Mouse (Mus musculus): ENCODE results near the gene Yars. TPM values are rescaled to one million over a fixed set of nuclear protein-coding genes. Genes with fewer than 3 reads are reported as not detected.

The Yars gene
- polyA plus RNA-seq, 1 experiment from 2014 or later = 98.9 TPM

GRCm38 (mm10) chr4:129238579-129239016 lies 49.0 kb downstream of the Yars start:
- under 1% methylated on average over 23 of the region's 23 CpGs for WGBS
- Histone ChIP-seq H3K36me3 (0 out of 2 replicates have a peak, but pooled peaks cover 2% of the 10 kb centered on the region), H3K4me1 (peaks cover 59% of the 10 kb centered on the region), H3K9me3 (replicated peaks) (no peaks in the 10 kb centered on the region), H3K4me3 (peak overlapping the region; percentile 78), H3K27ac (peak overlapping the region; percentile 83), H3K27me3 (ENCODE audit: low read depth, poor library complexity, severe bottlenecking) (peaks cover 19% of the 10 kb centered on the region)
- DNase-seq (ENCODE audit: low spot score) = no peak

- Histone ChIP-seq H3K9me3 (replicated peaks) (no peaks in the 10 kb centered on the region), H3K27ac (peak overlapping the region; percentile 83), H3K36me3 (0 out of 2 replicates have a peak, but pooled peaks cover 2% of the 10 kb centered on the region), H3K4me1 (peaks cover 59% of the 10 kb centered on the region), H3K4me3 (peak overlapping the region; percentile 78), H3K27me3 (ENCODE audit: low read depth, poor library complexity, severe bottlenecking) (peaks cover 19% of the 10 kb centered on the region)
- 0% methylated on average over 25 of the region's 29 CpGs for WGBS
- DNase-seq (ENCODE audit: low spot score) = peak; percentile 91
These were observed 49.5 kb downstream of the Yars start for GRCm38 (mm10) chr4:129239075-129239474.

- Histone ChIP-seq H3K36me3 (0 out of 2 replicates have a peak, but pooled peaks cover 2% of the 10 kb centered on the region), H3K4me3 (no peak overlapping the region), H3K27me3 (ENCODE audit: low read depth, poor library complexity, severe bottlenecking) (peaks cover 46% of the 10 kb centered on the region), H3K9me3 (replicated peaks) (no peaks in the 10 kb centered on the region), H3K27ac (peak overlapping the region; percentile 72), H3K4me1 (peaks cover 43% of the 10 kb centered on the region)
- 40% methylated on average over 7 of the region's 7 CpGs for WGBS
- DNase-seq (ENCODE audit: low spot score) = peak; percentile 34
These were observed 52.3 kb downstream of the Yars start for GRCm38 (mm10) chr4:129241898-129242297.

GRCm38 (mm10) chr4:129242327-129242726 lies 52.8 kb downstream of the Yars start:
- no peak overlapping the region for H3K4me3 ChIP-seq
- 39% methylated on average over 4 of the region's 4 CpGs for WGBS
- peaks cover 39% of the 10 kb centered on the region for H3K4me1 ChIP-seq
- no peaks in the 10 kb centered on the region for H3K9me3 ChIP-seq (replicated peaks)
- peak overlapping the region; percentile 72 for H3K27ac ChIP-seq
- no peak for DNase-seq (ENCODE audit: low spot score)
- peaks cover 46% of the 10 kb centered on the region for H3K27me3 ChIP-seq (ENCODE audit: low read depth, poor library complexity, severe bottlenecking)
- H3K36me3 ChIP-seq = 0 out of 2 replicates have a peak, but pooled peaks cover 2% of the 10 kb centered on the region

GRCm38 (mm10) chr4:129242761-129243160 lies 53.2 kb downstream of the Yars start:
- 0 out of 2 replicates have a peak overlapping the region, but pooled peaks have one; percentile 72 for H3K27ac ChIP-seq
- peak; percentile 55 for DNase-seq (ENCODE audit: low spot score)
- peaks cover 36% of the 10 kb centered on the region for H3K4me1 ChIP-seq
- no peaks in the 10 kb centered on the region for H3K9me3 ChIP-seq (replicated peaks)
- no peak overlapping the region for H3K4me3 ChIP-seq
- H3K27me3 ChIP-seq (ENCODE audit: low read depth, poor library complexity, severe bottlenecking) = peaks cover 46% of the 10 kb centered on the region
- 26% methylated on average over 4 of the region's 4 CpGs for WGBS
- H3K36me3 ChIP-seq = 0 out of 2 replicates have a peak, but pooled peaks cover 2% of the 10 kb centered on the region

- H3K4me3 ChIP-seq = no peak overlapping the region
- WGBS = 81% methylated on average over 4 of the region's 4 CpGs
- H3K9me3 ChIP-seq (replicated peaks) = no peaks in the 10 kb centered on the region
- no peaks in the 10 kb centered on the region for H3K36me3 ChIP-seq
- H3K27me3 ChIP-seq (ENCODE audit: low read depth, poor library complexity, severe bottlenecking) = peaks cover 61% of the 10 kb centered on the region
- DNase-seq (ENCODE audit: low spot score) = no peak
- no peak overlapping the region for H3K27ac ChIP-seq
- peaks cover 30% of the 10 kb centered on the region for H3K4me1 ChIP-seq
These were observed 55.2 kb downstream of the Yars start for GRCm38 (mm10) chr4:129244802-129245201.

GRCm38 (mm10) chr4:129246360-129247301 lies 57.1 kb downstream of the Yars start:
- no peaks in the 10 kb centered on the region for H3K36me3 ChIP-seq
- H3K4me1 ChIP-seq = peaks cover 43% of the 10 kb centered on the region
- DNase-seq (ENCODE audit: low spot score) = no peak
- H3K4me3 ChIP-seq = no peak overlapping the region
- peaks cover 79% of the 10 kb centered on the region for H3K27me3 ChIP-seq (ENCODE audit: low read depth, poor library complexity, severe bottlenecking)
- no peaks in the 10 kb centered on the region for H3K9me3 ChIP-seq (replicated peaks)
- WGBS = 38% methylated on average over 15 of the region's 15 CpGs
- no peak overlapping the region for H3K27ac ChIP-seq

- H3K27ac ChIP-seq = peak overlapping the region; percentile 74
- H3K4me3 ChIP-seq = peak overlapping the region; percentile 62
- peak; percentile 52 for DNase-seq (ENCODE audit: low spot score)
- peaks cover 82% of the 10 kb centered on the region for H3K27me3 ChIP-seq (ENCODE audit: low read depth, poor library complexity, severe bottlenecking)
- peaks cover 37% of the 10 kb centered on the region for H3K4me1 ChIP-seq
- H3K36me3 ChIP-seq = no peaks in the 10 kb centered on the region
- no peaks in the 10 kb centered on the region for H3K9me3 ChIP-seq (replicated peaks)
- WGBS = 10% methylated on average over 24 of the region's 24 CpGs
These were observed 58.1 kb downstream of the Yars start for GRCm38 (mm10) chr4:129247381-129248242.

- peak overlapping the region; percentile 74 for H3K27ac ChIP-seq
- H3K27me3 ChIP-seq (ENCODE audit: low read depth, poor library complexity, severe bottlenecking) = peaks cover 82% of the 10 kb centered on the region
- peak; percentile 54 for DNase-seq (ENCODE audit: low spot score)
- peaks cover 30% of the 10 kb centered on the region for H3K4me1 ChIP-seq
- WGBS = 3% methylated on average over 62 of the region's 74 CpGs
- no peaks in the 10 kb centered on the region for H3K9me3 ChIP-seq (replicated peaks)
- peak overlapping the region; percentile 62 for H3K4me3 ChIP-seq
- H3K36me3 ChIP-seq = no peaks in the 10 kb centered on the region
These were observed 58.7 kb downstream of the Yars start for GRCm38 (mm10) chr4:129248243-129248767.

GRCm38 (mm10) chr4:129249288-129249687 lies 59.7 kb downstream of the Yars start:
- 24% methylated on average over 7 of the region's 7 CpGs for WGBS
- Histone ChIP-seq H3K27me3 (ENCODE audit: low read depth, poor library complexity, severe bottlenecking) (peaks cover 80% of the 10 kb centered on the region), H3K36me3 (no peaks in the 10 kb centered on the region), H3K9me3 (replicated peaks) (no peaks in the 10 kb centered on the region), H3K4me3 (no peak overlapping the region), H3K27ac (no peak overlapping the region), H3K4me1 (peaks cover 30% of the 10 kb centered on the region)
- DNase-seq (ENCODE audit: low spot score) = no peak

- Histone ChIP-seq H3K4me3 (peak overlapping the region; percentile 42), H3K27ac (peak overlapping the region; percentile 73), H3K27me3 (ENCODE audit: low read depth, poor library complexity, severe bottlenecking) (peaks cover 64% of the 10 kb centered on the region), H3K9me3 (replicated peaks) (no peaks in the 10 kb centered on the region), H3K36me3 (no peaks in the 10 kb centered on the region), H3K4me1 (peaks cover 30% of the 10 kb centered on the region)
- 14% methylated on average over 15 of the region's 15 CpGs for WGBS
- DNase-seq (ENCODE audit: low spot score) = peak; percentile 69
These were observed 61.4 kb downstream of the Yars start for GRCm38 (mm10) chr4:129250759-129251481.
